Mouse (Mus musculus): ENCODE measurements around the gene Fkbp2.

The Fkbp2 gene

DNA sequence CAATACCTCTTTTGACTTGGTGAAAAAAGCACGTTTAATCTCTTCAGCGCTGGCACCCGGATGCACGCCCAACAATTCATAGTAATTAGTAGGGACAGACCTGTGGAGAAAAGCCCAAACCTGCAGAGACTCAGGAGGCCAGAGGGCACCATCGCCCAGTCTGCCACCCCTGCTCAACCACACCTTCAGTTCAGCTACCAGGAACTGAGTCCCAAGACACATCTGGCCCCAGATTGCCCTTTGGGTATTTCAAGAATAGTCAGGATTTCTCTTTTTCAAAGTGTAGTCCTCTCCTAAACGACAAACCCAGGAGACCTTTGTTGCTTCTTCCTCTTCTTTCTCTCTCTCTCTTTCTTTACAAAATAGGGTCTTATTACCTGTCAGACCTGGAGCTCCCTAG is 10.4 kb upstream of the Fkbp2 start:
- DNase-seq, result no peak

DNA sequence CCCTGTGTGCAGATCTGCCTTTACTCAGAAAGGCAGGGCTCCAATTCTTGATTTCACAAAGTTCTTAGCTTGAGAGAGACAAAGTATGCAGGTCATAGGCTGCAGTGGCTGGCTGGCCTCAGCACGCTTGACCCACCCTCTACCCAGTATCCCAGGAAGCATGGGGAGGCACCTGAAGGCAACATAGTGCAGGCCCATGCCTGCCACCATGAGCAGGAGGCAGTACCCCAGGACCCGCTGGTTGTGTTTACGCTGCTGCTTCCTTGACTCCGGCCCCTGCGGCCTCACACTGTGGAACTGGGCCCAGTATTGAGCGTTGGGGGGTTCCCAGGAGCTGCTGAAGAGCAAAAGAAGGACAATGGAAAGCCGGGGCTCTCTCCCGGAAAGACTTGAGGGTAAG is 8.9 kb upstream of the Fkbp2 start:
- DNase-seq, result no peak

DNA sequence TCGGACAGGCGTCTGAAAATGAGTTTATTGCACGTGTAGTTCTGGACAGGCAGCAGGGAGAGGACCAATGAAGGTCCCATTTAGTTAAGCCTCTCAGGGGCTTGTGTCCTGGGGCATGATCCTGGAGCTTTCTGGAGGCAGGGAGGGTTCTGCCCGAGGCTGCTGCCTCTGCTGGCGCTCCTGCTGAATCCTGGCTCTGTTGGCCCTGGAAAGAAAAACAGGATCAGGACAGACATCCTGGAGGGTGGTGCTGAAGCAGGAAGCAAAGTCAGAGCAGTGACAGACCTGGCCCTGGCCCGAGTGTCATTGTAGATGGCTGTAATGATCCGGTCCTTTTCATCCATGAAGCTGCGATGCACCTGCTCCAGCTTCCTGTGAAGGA is 7.6 kb upstream of the Fkbp2 start:
- DNase-seq, result no peak

DNA sequence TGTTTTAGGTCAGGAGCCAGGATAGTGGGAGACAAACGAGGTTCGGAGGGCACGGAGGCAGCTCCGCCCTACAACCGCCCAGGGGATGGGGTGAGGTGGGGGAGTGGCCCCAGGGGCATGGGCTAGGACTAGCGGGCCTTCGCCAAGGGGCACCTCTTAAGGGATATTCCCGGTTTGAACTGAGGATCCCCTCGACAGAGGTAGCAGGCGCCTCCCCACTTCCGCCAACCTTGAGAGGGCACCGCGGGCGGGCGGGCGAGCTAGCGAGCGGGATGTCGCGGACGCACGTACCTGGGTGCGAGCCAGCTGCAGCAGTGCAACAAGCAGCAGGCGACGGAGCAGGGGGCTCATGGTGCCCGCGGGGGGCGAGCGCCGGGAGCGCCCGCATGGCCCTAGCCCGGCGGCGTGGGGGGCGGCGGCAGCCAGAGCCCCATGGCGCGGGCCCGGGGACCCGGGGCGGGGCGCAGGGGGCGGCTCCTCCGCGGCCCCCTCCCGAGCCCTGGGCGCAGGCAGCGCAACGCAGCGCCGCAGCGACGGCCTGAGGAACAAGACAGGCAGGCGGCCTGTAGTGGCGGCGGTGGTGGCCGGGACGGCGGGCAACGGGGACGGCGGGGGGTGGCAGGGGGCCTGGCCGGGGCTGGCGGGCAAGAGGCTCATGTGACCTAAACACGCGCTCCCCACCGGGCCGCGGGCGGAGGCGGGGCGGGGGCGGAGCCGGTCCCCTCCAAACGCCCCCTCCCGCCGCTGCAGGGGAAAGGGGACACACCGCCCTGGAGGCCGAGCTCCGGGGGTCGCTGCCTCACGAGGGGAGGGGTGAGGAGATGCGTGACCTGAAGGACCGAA is 7.0 kb upstream of the Fkbp2 start, which contains the start of gene Vegfb:
Gene Vegfb (minus strand): TSS at position 591 of the 843 bp plus-strand sequence.
- peak; percentile 60 to 62 for DNase-seq

- no peak for DNase-seq
Measured at GRCm38 (mm10) chr19:6985951-6986708, 5.8 kb upstream of the Fkbp2 start.

- DNase-seq, result no peak
Measured at GRCm38 (mm10) chr19:6985300-6985699, 5.0 kb upstream of the Fkbp2 start.

DNA sequence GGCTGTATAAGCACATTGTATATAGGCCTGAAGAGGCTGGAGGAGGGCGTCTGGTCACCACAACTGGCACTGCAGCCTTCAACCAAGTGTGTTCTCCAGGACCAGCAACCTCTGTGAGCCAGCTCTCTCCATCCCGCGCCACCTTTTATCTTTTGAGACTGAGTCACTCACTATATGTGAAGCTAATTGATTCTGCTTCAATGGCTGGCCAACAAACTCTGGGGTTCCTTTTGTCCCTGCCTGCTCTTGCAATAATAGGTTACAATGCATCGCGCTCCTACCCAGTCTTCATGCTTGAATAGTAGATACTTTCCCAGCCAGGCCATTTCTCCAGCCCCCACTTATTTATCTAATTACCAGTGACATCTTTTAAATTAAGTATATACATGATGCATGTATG is 3.3 kb upstream of the Fkbp2 start:
- DNase-seq, result no peak

GRCm38 (mm10) chr19:6981465-6981864 is 1.2 kb upstream of the Fkbp2 start:
- DNase-seq, result no peak

- DNase-seq, result peak; percentile 100
Measured at GRCm38 (mm10) chr19:6979486-6980380, 568 bp downstream of the Fkbp2 start.

DNA sequence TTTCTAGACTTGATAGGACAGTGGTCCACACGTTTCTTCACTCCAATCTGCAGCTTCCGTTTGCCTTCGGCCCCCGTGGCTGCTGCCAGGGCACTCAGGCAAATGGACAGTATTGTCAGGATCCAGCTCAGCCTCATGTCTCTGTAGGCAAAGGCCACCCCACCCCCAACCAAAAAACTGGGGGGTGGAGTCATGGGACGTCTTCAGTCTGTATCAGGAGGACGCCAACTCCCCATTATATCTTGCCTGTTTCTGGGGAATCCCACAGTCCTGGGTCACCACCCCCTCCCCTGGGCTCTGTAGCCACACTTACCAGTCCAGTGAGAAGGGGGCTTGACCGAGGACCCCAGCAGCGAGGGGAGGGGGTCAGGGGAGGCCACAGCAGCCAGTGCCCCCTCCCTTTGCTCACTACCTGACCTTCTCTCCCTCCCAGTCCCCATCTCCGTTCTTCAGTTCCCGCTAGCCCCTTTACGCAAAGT is 1.3 kb downstream of the Fkbp2 start:
- peak in 1 of 2 experiments; percentile 25 for DNase-seq

- no peak for DNase-seq
Measured at GRCm38 (mm10) chr19:6978639-6978974, 1.7 kb downstream of the Fkbp2 start.

GRCm38 (mm10) chr19:6977759-6978638 is 2.3 kb downstream of the Fkbp2 start:
- DNase-seq, result no peak

GRCm38 (mm10) chr19:6975537-6976521 is 4.5 kb downstream of the Fkbp2 start, which contains the start of gene Plcb3:
Gene Plcb3 (minus strand): TSS chr19:6976470.
- peak; percentile 60 for DNase-seq

DNA sequence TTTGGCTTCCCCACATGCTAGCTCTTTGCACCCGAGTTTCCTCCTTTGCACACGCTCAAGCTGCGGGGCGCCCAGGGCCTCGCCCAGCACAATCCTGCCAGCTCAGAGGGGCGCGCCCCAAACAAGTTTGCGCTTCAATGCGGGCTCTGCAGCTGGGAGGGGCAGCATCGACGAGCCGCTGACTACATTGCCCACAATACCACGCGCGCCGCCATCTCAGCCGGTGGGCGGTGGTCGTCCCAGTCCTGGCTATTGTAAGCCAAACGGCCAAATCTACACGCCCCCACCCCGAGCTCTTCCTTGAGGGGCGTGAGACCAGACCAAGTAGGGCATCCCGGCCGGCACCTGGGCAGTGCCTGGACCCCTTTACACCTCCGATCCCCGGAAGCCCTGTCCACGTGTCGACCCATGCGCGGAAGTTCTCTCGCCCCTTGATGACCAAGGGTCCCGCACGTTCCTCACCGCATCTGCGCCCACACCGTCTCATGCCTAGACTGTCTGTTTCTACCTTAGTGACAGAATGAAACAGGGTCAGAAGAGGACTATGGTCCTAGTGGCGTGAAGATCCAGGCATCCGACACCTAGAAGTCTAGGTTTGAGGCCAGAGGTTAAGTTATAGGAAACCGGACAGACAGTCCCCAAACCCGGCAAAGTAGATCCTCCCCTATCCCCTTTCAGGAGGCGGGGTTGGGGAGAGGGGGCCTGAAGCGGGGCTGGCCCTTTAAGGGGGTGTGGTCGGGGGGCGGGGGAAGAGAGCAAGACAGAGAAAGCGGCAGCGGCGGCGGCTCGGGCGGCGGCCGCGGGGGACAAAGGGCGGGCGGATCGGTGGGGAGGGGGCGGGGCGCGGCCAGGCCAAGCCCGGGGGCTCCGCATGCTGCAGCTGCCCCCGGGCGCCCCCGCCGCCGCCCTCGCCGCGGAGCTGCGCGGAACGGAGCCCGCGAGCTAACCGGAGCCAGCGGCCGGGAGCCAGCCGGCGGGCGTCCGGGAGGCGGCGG is 5.8 kb downstream of the Fkbp2 start, which contains the start of gene Ppp1r14b:
Gene Ppp1r14b (plus strand): TSS at position 758 of the 995 bp plus-strand sequence.
- peak; percentile 78 to 80 for DNase-seq

- no peak for DNase-seq
Measured at GRCm38 (mm10) chr19:6973581-6974190, 6.6 kb downstream of the Fkbp2 start.

- no peak for DNase-seq
Measured at GRCm38 (mm10) chr19:6972247-6972917, 7.9 kb downstream of the Fkbp2 start.

- no peak for DNase-seq
Measured at GRCm38 (mm10) chr19:6971644-6972043, 8.7 kb downstream of the Fkbp2 start.

DNA sequence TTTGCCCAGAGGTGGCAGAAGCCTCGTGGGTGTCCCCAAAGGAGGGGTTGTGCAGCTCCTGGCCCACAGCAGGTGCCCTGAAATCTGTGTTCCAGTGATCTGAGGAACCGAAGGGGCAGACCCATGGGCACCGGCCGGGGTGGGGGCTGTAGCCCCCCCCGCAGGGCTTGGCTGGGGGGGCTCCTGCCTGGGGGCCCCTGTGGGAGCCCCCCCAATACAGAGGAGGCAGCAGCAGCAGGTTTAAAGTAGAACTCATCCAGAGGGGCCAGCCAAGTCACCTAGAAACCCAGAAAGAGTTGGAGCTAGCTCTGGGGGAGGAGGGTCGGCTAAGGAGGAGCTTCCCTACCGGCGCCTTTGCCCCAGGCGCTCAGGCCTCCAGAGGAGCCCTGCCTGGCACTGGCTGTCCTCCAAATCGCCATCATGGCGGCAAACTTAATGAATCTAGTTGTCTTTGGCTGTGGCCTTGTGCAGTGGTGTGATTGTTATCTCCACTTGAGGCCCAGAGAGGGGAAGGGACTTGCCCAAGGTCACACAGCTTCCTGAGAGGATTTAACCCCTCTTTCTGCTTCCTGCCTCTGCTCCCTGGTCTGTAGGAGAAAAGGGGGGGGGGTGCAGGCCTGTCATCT is 9.7 kb downstream of the Fkbp2 start:
- no peak for DNase-seq
